Mouse (Mus musculus) stomach, embryonic 16.5 days (tissue): ENCODE measurements around the gene Fstl5. TPM values are rescaled to one million over a fixed set of nuclear protein-coding genes. Genes with fewer than 3 reads are reported as not detected.
"Not testable (repeated sequence)": the region's sequence is repeated elsewhere in the genome, so short reads cannot be mapped to it uniquely, and the experiment has no call there.

Experiments used
- ATAC-seq: fragments of 200-750 bp; cut with Nextera tagmentation; 2 replicates; pipeline ENCODE4 v1.8.0; 2017; ENCODE audit warnings: moderate number of reproducible peaks, moderate TSS enrichment; ENCODE audit not compliant: insufficient read depth, low FRiP score
- H3K27ac ChIP-seq: fragments of 300-500 bp; sonication (generic); 2 replicates; pipeline ENCODE4 v1.5.1; 2014; ENCODE audit warnings: low read length
- H3K27me3 ChIP-seq: fragments of 300-500 bp; sonication (generic); 2 replicates; pipeline ENCODE4 v1.6.1; 2014; ENCODE audit warnings: low read length, control low read depth, mixed read lengths; ENCODE audit not compliant: control insufficient read depth, insufficient read depth
- H3K36me3 ChIP-seq: fragments of 300-500 bp; sonication (generic); 2 replicates; pipeline ENCODE4 v1.6.1; 2014; ENCODE audit warnings: low read length; ENCODE audit not compliant: control insufficient read depth, insufficient read depth
- H3K4me1 ChIP-seq: fragments of 300-500 bp; sonication (generic); 2 replicates; pipeline ENCODE4 v1.6.1; 2014; ENCODE audit warnings: low read length, control low read depth, mixed read lengths; ENCODE audit not compliant: control insufficient read depth, insufficient read depth
- H3K4me2 ChIP-seq: fragments of 300-500 bp; sonication (generic); 2 replicates; pipeline ENCODE4 v1.6.1; 2014; ENCODE audit warnings: low read depth, low read length, mixed read lengths
- H3K4me3 ChIP-seq: fragments of 300-500 bp; sonication (generic); replicated peaks from 2 replicates; pipeline ENCODE4 v1.5.1; 2014; ENCODE audit warnings: mild to moderate bottlenecking, low read length
- H3K9ac ChIP-seq: fragments of 300-500 bp; sonication (generic); 2 replicates; pipeline ENCODE4 v1.6.1; 2014; ENCODE audit warnings: low read length
- H3K9me3 ChIP-seq: fragments of 300-500 bp; sonication (generic); replicated peaks from 2 replicates; pipeline ENCODE4 v1.6.1; 2016; ENCODE audit warnings: low read length, control low read depth; ENCODE audit not compliant: control insufficient read depth
- WGBS: fragments of 180-500 bp; shearing (Covaris S2); extraction: QIAGEN DNeasy Blood & Tissue Kit; methylation state at CpG from one replicate; pipeline ENCODE4 v1.1.7; 2014; 5-methylcytosine and 5-hydroxymethylcytosine counted together
- polyA plus RNA-seq: library from polyadenylated mRNA; unstranded; fragments of >200 nt; fragmentation: Nextera tagmentation; extraction: Ambion mirVana; gene quantifications from 2 replicates; pipeline ENCODE4 v1.2.1, GENCODE M21; 2015

Fstl5 gene
- polyA plus RNA-seq, 1 experiment from 2014 or later, result 4.4 TPM

DNA sequence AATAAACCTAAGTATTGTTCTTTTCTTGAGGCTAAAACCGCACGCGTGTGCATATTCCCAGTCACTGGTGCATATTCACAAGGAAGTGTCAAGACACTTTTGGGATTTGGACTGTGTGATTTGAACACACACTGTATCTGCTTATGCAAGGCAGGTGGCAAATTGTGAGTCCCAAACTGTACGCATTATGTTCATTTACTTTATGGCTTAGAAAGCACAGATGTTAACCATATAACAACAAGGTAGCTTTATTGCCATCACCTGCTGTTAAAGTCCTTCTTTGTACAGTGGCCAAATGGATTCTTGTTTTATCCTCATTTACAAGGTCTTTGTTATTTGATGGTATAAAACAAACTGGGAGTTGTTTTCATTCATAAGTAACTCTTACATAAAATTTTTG, 295.8 kb downstream of the Fstl5 start:
- Histone ChIP-seq H3K9ac (no peak overlapping the region), H3K9me3 (no peaks in the 10 kb centered on the region), H3K36me3 (no peaks in the 10 kb centered on the region), H3K4me2 (no peak overlapping the region), H3K4me1 (no peaks in the 10 kb centered on the region), H3K27ac (no peak overlapping the region), H3K27me3 (no peaks in the 10 kb centered on the region), H3K4me3 (no peak overlapping the region)
- WGBS, result 92% methylated on average over 4 of the region's 4 CpGs
- ATAC-seq, result no peak

DNA sequence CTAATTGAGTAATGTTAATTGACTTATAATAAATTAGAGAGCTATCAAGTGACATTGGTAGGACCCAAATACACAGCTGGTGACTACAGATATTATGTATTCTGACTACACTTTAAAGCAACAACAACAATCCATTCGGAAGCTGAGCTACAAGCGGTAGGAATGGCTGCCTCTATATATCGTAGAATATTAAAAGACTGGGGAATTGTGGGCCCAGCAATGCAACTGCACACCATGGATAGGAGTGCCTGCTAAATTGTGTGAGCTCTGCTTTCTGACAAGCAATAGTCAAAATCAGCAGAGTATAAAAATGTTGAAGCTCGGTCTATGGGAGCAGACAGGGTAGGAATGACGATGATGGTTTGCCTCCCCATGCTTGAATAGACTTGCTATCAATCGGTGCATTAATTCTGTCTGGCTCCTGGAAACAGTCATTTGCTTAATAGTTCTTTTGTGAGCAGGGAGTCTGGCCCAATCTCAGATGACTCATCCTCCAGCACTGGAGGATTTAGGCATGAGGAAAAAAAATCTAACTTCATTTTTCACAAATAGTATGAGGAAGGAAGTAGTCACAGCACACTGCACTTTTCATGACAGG, 354.8 kb downstream of the Fstl5 start:
- no peaks in the 10 kb centered on the region for H3K36me3 ChIP-seq
- no peak overlapping the region for H3K27ac ChIP-seq
- 76% methylated on average over 6 of the region's 6 CpGs for WGBS
- H3K4me1 ChIP-seq, result no peaks in the 10 kb centered on the region
- no peak overlapping the region for H3K4me2 ChIP-seq
- H3K9me3 ChIP-seq, result no peaks in the 10 kb centered on the region
- no peak overlapping the region for H3K4me3 ChIP-seq
- no peak overlapping the region for H3K9ac ChIP-seq
- no peak for ATAC-seq
- no peaks in the 10 kb centered on the region for H3K27me3 ChIP-seq

DNA sequence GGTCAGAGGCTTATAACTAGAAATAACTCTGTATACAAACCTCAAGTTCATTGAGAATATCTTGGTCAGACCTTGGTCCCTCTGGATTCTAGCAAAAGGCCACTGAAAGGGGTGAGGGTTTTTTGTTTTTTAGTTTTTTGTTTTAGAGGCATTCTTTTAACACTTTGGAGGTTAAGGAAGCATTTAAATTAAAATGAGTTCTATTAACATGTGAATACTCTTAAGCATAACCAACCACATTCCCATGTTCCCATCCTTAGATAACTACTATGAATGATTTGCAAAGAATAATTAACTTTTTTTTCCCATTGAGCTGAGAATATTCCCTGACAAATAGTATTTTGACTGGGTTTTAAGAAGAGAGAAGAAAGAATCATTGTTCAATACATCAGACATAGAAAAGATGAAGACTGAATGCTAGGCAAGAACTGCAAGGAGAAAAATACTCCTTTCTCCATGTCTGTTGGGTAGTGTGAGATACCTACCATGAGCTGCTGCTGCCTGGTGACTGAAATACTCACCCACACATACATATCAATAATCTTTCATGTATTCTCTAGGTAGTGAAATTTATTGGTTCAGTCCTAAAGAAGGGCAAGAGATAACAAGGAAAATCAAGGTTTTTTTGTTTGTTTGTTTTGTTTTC, 393.3 kb downstream of the Fstl5 start:
- Histone ChIP-seq H3K9me3 (no peaks in the 10 kb centered on the region), H3K4me1 (no peaks in the 10 kb centered on the region), H3K36me3 (no peaks in the 10 kb centered on the region), H3K27ac (no peak overlapping the region), H3K4me3 (no peak overlapping the region), H3K27me3 (no peaks in the 10 kb centered on the region), H3K4me2 (no peak overlapping the region), H3K9ac (no peak overlapping the region)
- no peak for ATAC-seq

DNA sequence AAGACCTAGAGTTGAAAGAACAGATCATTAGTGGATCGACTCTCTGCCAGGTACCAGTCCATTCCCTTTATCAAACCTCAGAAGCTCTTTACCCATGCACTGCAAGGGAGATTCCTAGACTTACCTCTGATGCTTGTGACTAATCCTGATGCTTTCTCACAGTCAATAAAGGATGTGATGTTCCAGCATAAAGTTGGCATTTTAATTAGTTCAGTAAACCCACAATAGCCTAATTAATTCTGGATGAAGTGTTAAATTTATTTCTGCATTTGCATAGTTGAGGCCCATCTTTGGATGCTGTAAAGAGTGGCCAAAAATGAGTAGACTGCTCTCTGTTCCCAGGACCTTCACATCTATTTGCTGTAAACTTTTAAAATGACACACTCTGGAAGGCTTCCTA, 394.1 kb downstream of the Fstl5 start:
- H3K27ac ChIP-seq, result no peak overlapping the region
- no peaks in the 10 kb centered on the region for H3K27me3 ChIP-seq
- H3K4me1 ChIP-seq, result no peaks in the 10 kb centered on the region
- ATAC-seq, result no peak
- H3K36me3 ChIP-seq, result no peaks in the 10 kb centered on the region
- WGBS, result 72% methylated on average over 1 of the region's 1 CpGs
- H3K9me3 ChIP-seq, result no peaks in the 10 kb centered on the region
- H3K4me3 ChIP-seq, result no peak overlapping the region
- H3K9ac ChIP-seq, result no peak overlapping the region
- no peak overlapping the region for H3K4me2 ChIP-seq

DNA sequence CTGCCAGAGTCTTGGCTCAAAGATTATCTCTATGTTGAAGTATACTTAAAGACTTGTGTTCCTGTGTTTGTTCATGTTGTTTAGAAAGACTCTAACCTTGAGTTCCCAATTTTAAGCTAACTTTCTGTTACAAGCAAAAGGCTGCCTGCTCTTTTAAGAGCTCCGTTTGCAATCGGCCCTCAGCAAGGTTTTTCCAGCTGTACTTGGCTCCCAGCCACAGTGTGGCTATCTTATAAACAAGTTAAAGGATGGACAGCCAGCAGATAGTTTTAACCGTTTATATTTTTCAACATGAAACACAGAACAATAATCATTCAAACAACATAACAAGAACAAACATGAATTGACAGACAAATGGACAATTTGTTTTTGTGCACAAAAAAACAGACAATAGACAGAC, 433.8 kb downstream of the Fstl5 start:
- H3K27me3 ChIP-seq, ATAC-seq, H3K4me2 ChIP-seq, H3K36me3 ChIP-seq, H3K27ac ChIP-seq, H3K9me3 ChIP-seq, H3K9ac ChIP-seq, H3K4me1 ChIP-seq, H3K4me3 ChIP-seq: not testable (repeated sequence)
- WGBS, result 46% methylated on average over 3 of the region's 3 CpGs

DNA sequence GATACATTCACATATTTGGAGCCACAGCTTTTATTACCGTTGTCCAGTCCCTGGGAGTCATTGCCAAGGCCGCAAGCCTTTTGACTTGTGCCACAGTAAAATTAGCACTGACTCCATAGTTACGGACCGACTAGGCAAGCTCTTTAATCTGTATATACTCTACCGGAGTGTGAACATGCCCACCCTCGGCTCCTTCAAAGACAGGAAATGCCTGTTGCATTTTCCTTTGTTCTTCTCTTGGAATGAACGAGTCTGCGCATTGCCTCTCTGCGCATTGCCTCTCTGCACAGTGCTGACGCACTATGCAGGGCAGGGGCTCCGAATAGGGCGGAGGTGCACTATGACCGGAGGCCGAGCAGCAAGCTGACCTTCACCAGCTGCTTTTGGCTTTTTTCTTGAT, 434.7 kb downstream of the Fstl5 start:
- H3K4me3 ChIP-seq, result no peak overlapping the region
- no peak overlapping the region for H3K27ac ChIP-seq
- no peaks in the 10 kb centered on the region for H3K36me3 ChIP-seq
- H3K9me3 ChIP-seq, result no peaks in the 10 kb centered on the region; the same call in 1 of the 2 replicates
- H3K4me2 ChIP-seq, result no peak overlapping the region
- ATAC-seq, result no peak
- H3K4me1 ChIP-seq, result no peaks in the 10 kb centered on the region
- no peak overlapping the region for H3K9ac ChIP-seq
- no peaks in the 10 kb centered on the region for H3K27me3 ChIP-seq
- WGBS, result 92% methylated on average over 14 of the region's 14 CpGs

DNA sequence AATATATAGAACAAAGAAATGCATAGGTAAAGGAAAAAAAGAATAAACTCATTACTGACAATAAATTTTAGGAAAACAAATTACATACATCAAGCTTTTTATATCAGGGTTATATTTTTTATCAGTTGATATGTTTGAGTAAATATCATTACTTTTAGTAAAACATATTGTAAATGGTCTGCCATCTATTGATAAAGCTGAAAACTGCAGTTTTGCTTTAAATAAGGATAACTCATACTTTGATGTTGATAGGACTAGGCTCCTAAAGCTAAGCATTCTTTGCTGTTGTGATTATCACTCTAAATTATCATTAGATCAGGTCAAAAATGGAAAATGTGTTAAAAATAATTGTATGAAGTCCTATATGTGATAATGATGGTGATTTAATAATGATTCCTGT, 493.3 kb downstream of the Fstl5 start:
- no peak overlapping the region for H3K27ac ChIP-seq
- no peaks in the 10 kb centered on the region for H3K36me3 ChIP-seq
- ATAC-seq, result no peak
- H3K9me3 ChIP-seq, result no peaks in the 10 kb centered on the region
- H3K9ac ChIP-seq, result no peak overlapping the region
- no peak overlapping the region for H3K4me3 ChIP-seq
- H3K4me2 ChIP-seq, result no peak overlapping the region
- H3K27me3 ChIP-seq, result no peaks in the 10 kb centered on the region
- H3K4me1 ChIP-seq, result no peaks in the 10 kb centered on the region

DNA sequence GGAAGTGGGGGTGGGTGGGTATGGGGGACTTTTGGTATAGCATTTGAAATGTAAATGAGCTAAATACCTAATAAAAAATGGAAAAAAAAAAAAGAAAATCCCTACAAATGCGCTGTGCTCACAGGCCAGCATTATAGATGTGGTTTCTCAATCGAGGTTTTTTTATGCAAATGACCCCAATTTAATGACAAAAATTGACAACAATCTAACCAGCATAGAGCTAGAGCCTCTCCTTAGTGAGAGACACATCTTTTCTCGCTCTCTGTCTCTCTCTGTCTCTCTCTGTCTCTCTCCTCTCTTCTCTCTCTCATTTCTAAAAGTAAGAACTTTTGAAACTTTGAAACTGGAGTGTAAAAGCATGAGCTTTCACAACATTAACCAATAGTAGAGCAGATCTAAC, 498.4 kb downstream of the Fstl5 start:
- Histone ChIP-seq H3K27ac (no peak overlapping the region), H3K36me3 (no peaks in the 10 kb centered on the region), H3K4me1 (no peaks in the 10 kb centered on the region), H3K9ac (no peak overlapping the region), H3K27me3 (no peaks in the 10 kb centered on the region), H3K4me2 (no peak overlapping the region), H3K4me3 (no peak overlapping the region), H3K9me3 (no peaks in the 10 kb centered on the region)
- no peak for ATAC-seq
- 72% methylated on average over 3 of the region's 3 CpGs for WGBS

DNA sequence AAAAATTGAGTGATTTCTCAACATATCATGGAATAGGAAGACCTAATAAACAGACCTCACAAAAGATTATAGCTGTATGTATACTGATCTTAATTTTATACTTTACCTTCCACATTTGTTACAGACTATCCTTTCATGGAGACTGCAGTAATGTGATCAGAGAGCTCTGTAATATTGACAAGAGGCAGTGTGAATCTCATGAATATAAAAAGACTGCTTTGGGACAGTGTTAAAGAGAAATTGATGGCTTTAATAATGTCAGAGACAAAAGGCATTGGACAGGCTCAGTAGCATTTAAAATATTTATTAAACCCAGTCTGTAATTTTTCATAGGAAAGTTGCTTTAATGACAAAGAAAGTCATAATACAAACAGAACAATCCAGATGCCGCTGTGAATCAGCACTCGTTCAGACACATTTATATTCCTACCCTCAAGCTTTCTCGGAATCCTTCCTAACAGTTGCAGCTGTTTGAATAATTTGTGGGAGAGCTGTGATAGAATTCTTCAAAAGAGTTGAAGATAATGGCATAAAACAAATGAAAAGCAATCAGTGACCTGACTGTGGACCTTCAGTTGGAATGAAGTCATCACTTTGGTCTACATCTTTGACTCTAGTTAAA, 499.0 kb downstream of the Fstl5 start:
- no peak overlapping the region for H3K9ac ChIP-seq
- WGBS, result 53% methylated on average over 3 of the region's 3 CpGs
- no peaks in the 10 kb centered on the region for H3K27me3 ChIP-seq
- H3K4me3 ChIP-seq, result no peak overlapping the region
- no peaks in the 10 kb centered on the region for H3K36me3 ChIP-seq
- no peak overlapping the region for H3K4me2 ChIP-seq
- no peaks in the 10 kb centered on the region for H3K9me3 ChIP-seq
- no peaks in the 10 kb centered on the region for H3K4me1 ChIP-seq
- no peak for ATAC-seq
- H3K27ac ChIP-seq, result no peak overlapping the region
